Mouse (Mus musculus) ES-E14 (cell line): Measurements from ENCODE around the gene Zfand3.

Source experiments
- CHD2 ChIP-seq: IDR thresholded peaks from 2 replicates; pipeline ENCODE4 v1.6.1; 2014; ENCODE audit warnings: mild to moderate bottlenecking, low read depth, low read length, inconsistent platforms
- HCFC1 ChIP-seq: IDR thresholded peaks from 2 replicates; pipeline ENCODE4 v1.6.1; 2012; ENCODE audit warnings: low read length, inconsistent platforms, borderline replicate concordance; ENCODE audit not compliant: insufficient read depth
- MAFK ChIP-seq: IDR thresholded peaks from 2 replicates; pipeline ENCODE4 v1.6.1; 2014; ENCODE audit warnings: mild to moderate bottlenecking, low read depth, low read length, inconsistent platforms; ENCODE audit not compliant: insufficient read depth
- ZNF384 ChIP-seq: IDR thresholded peaks from 2 replicates; pipeline ENCODE4 v1.6.1; 2012; ENCODE audit warnings: low read depth, low read length, inconsistent platforms

DNA sequence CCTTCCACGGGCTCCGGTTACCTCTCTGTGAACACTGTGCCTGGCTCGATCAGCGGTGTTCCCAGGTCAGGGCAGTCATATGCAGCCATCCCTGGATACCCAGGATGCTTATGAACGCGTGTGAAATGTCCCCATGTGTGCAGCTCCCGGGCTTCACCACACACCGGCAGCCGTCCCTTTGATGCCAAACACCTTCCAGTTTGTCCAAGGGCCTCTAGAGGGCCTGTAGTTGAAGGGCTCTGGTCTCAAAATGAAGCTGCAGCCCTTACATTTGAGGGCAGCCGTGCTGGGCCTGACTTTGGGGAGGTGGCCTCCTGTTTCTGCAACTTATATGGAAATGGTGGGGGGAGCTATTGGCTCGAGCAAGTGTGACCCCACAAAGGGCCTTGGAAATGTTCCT, 217.8 kb downstream of the Zfand3 start:
- TF ChIP-seq ZNF384 (no peak), CHD2 (no peak), HCFC1 (no peak), MAFK (no peak)
